Mouse (Mus musculus) midbrain, embryonic 10.5 days (tissue): Measurements from ENCODE around the gene Abcb1b. TPM values are rescaled to one million over a fixed set of nuclear protein-coding genes. Genes with fewer than 3 reads are reported as not detected.
"Not testable (repeated sequence)": the region's sequence is repeated elsewhere in the genome, so short reads cannot be mapped to it uniquely, and the experiment has no call there.

Experiments used
- DNase-seq: peaks from one replicate; pipeline ENCODE4 v3.0.0-alpha.2; 2017; ENCODE audit warnings: low spot score
- H3K27ac ChIP-seq: fragments of 300-500 bp; sonication (generic); replicated peaks from 2 replicates; pipeline ENCODE4 v1.5.1; 2016; ENCODE audit warnings: mild to moderate bottlenecking
- H3K27me3 ChIP-seq: fragments of 300-500 bp; sonication (generic); 2 replicates; pipeline ENCODE4 v1.6.1; 2016; ENCODE audit warnings: low read depth, mild to moderate bottlenecking; ENCODE audit not compliant: poor library complexity, severe bottlenecking
- H3K36me3 ChIP-seq: fragments of 300-500 bp; sonication (generic); 2 replicates; pipeline ENCODE4 v1.6.1; 2016; ENCODE audit warnings: mild to moderate bottlenecking, moderate library complexity
- H3K4me1 ChIP-seq: fragments of 300-500 bp; sonication (generic); 2 replicates; pipeline ENCODE4 v1.6.1; 2016
- H3K4me3 ChIP-seq: fragments of 300-500 bp; sonication (generic); 2 replicates; pipeline ENCODE4 v1.5.1; 2016; ENCODE audit warnings: mild to moderate bottlenecking, moderate library complexity
- H3K9me3 ChIP-seq: fragments of 300-500 bp; sonication (generic); replicated peaks from 2 replicates; pipeline ENCODE4 v1.6.1; 2016; ENCODE audit warnings: mild to moderate bottlenecking
- WGBS: fragments of 180-500 bp; shearing (Covaris S2); methylation state at CpG from one replicate; pipeline ENCODE4 v1.1.7; 2016; 5-methylcytosine and 5-hydroxymethylcytosine counted together
- polyA plus RNA-seq: library from polyadenylated mRNA; unstranded; fragments of >200 nt; fragmentation: Nextera tagmentation; extraction: Ambion mirVana; gene quantifications from 2 replicates; pipeline ENCODE4 v1.2.1, GENCODE M21; 2016

Gene Abcb1b
- polyA plus RNA-seq: 0.42 and 1.4 TPM in 2 replicates

DNA sequence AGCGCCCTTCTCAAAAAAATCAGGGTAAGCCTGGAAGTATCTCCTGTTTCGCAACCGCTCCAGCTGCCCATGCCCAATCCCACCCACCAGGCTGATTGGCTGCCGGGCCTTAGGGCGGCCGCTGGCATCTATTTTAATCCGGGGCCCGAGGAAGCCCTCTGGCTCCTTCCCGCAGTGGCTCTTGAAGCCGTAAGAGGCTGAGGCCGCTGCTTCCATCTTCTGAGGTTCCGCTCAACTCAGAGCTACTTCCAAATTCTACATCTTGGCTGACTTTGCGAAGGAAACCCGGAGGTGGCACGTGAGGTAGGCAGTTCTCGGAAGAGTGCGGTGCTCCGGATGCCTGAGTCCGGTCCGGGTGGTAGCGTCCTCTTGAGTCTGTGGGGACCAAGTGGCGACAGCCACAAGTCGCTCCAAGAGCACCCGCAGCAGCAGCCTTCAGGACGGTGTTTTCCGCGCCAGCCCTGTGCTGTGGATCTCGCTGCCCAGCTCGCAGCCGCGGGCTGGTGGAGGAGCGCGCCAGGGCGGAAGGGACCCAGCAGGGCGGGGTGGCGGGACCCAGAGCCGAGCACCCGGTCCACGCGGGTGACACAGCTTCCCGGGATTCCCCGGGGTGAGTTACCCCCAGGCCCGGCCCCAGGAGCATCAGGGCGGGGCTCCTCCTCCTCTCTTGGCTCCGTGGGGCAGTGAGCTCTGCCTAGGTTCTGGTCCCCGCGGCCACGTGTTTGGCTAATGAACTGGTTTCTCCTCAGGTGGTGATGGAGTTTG is at the start of gene Abcb1b:
Abcb1b (plus strand) TSS at position 161 of the 765 bp plus-strand sequence.
- H3K4me1 ChIP-seq: peaks cover 13% of the 10 kb centered on the region
- H3K4me3 ChIP-seq: peak within 1 kb of the TSS; percentile 64
- under 1% methylated on average over 48 of the region's 48 CpGs for WGBS
- peaks cover 14% of the 10 kb centered on the region for H3K27me3 ChIP-seq
- H3K9me3 ChIP-seq: no peaks in the 10 kb centered on the region
- DNase-seq: peak; percentile 66
- H3K36me3 ChIP-seq: no peaks in the 10 kb centered on the region
- peak within 1 kb of the TSS; percentile 55 for H3K27ac ChIP-seq

- Histone ChIP-seq H3K27me3 (no peaks in the 10 kb centered on the region), H3K27ac (no peak overlapping the region), H3K4me3 (no peak overlapping the region), H3K36me3 (no peaks in the 10 kb centered on the region), H3K4me1 (no peaks in the 10 kb centered on the region), H3K9me3 (no peaks in the 10 kb centered on the region)
- DNase-seq: no peak
- 63% methylated on average over 3 of the region's 3 CpGs for WGBS
Observed at GRCm38 (mm10) chr5:8772866-8773265, 25.1 kb upstream of the Abcb1b start.

GRCm38 (mm10) chr5:8778311-8778710 is 19.6 kb upstream of the Abcb1b start:
- Histone ChIP-seq H3K4me1 (no peaks in the 10 kb centered on the region), H3K27me3 (no peaks in the 10 kb centered on the region), H3K9me3 (no peaks in the 10 kb centered on the region), H3K4me3 (no peak overlapping the region), H3K27ac (no peak overlapping the region), H3K36me3 (no peaks in the 10 kb centered on the region)
- no peak for DNase-seq
- WGBS: 89% methylated on average over 2 of the region's 2 CpGs

DNA sequence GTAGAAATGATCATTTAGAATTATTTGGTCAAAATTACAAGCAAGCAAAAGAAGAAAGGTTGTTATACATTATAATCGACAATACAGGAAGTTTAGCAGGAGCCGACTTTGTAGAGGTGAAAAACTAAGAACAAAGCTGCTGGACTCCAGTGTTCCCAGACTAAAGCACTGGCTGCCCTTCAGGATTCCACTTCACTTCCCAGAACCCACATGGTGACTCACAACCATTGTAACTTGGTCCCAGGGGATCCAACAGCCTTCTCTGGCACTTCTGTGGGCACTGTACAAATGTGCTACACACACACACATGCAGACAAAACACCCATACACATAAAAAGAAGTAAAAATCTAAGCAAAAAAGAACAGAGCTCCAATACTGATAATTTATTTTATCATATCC is 19.2 kb upstream of the Abcb1b start:
- Histone ChIP-seq H3K4me1 (no peaks in the 10 kb centered on the region), H3K4me3 (no peak overlapping the region), H3K36me3 (no peaks in the 10 kb centered on the region), H3K27me3 (no peaks in the 10 kb centered on the region), H3K9me3 (no peaks in the 10 kb centered on the region), H3K27ac (no peak overlapping the region)
- no peak for DNase-seq
- 81% methylated on average over 2 of the region's 2 CpGs for WGBS

DNA sequence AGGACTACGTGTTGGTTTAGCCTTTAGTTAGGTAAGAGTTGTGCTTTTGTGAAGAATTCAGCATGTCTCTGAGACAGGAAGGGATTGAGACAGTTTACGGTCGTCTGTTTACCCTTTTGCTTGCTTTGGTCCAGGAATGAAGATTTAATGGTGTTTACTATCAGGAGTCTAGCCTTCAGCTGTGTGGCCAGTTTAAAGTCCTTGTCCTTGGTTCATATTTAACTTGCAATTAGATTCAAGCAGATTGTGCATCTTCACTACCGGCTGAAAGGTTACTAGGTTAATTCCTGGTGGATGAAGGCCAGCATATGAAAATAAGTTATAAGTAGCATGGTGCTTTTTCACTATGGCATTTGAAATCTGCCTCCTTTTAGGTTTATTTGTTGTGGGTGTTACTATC is 5.7 kb upstream of the Abcb1b start:
- Histone ChIP-seq H3K36me3 (no peaks in the 10 kb centered on the region), H3K27ac (no peak overlapping the region), H3K4me3 (no peak overlapping the region), H3K9me3 (no peaks in the 10 kb centered on the region), H3K4me1 (no peaks in the 10 kb centered on the region), H3K27me3 (peaks cover 9% of the 10 kb centered on the region)
- no peak for DNase-seq
- 80% methylated on average over 4 of the region's 4 CpGs for WGBS

GRCm38 (mm10) chr5:8798752-8799115 is 787 bp downstream of the Abcb1b start:
- 37% methylated on average over 10 of the region's 10 CpGs for WGBS
- peak overlapping the region; percentile 64 for H3K4me3 ChIP-seq
- no peak for DNase-seq

DNA sequence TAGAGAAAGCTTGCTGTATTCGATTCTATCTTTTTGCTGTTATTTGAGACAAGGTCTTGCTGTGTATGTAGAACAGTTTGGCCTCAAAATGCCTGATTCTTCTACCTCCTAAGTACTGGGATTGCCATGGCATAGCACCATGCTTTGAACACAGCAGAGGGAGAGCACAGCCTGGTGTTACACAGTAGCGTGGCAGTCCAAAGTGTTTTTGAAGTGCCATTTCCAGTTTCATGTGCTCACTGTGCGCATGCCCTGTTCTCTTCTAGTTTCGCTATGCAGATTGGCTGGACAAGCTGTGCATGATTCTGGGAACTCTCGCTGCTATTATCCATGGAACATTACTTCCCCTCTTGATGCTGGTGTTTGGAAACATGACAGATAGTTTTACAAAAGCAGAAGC is 7.8 kb downstream of the Abcb1b start:
- H3K27ac ChIP-seq: no peak overlapping the region
- H3K4me1 ChIP-seq: no peaks in the 10 kb centered on the region
- H3K4me3 ChIP-seq: no peak overlapping the region
- DNase-seq: no peak
- no peaks in the 10 kb centered on the region for H3K9me3 ChIP-seq
- H3K36me3 ChIP-seq: no peaks in the 10 kb centered on the region
- 94% methylated on average over 5 of the region's 5 CpGs for WGBS
- H3K27me3 ChIP-seq: no peaks in the 10 kb centered on the region

More at GRCm38 (mm10) chr5:8798752-8799115, 787 bp downstream of the Abcb1b start:
- Histone ChIP-seq H3K4me1 (peaks cover 13% of the 10 kb centered on the region), H3K27me3 (peaks cover 14% of the 10 kb centered on the region), H3K27ac (peak overlapping the region; percentile 55; the same call in 1 of the 2 replicates), H3K36me3 (no peaks in the 10 kb centered on the region), H3K9me3 (no peaks in the 10 kb centered on the region)

DNA sequence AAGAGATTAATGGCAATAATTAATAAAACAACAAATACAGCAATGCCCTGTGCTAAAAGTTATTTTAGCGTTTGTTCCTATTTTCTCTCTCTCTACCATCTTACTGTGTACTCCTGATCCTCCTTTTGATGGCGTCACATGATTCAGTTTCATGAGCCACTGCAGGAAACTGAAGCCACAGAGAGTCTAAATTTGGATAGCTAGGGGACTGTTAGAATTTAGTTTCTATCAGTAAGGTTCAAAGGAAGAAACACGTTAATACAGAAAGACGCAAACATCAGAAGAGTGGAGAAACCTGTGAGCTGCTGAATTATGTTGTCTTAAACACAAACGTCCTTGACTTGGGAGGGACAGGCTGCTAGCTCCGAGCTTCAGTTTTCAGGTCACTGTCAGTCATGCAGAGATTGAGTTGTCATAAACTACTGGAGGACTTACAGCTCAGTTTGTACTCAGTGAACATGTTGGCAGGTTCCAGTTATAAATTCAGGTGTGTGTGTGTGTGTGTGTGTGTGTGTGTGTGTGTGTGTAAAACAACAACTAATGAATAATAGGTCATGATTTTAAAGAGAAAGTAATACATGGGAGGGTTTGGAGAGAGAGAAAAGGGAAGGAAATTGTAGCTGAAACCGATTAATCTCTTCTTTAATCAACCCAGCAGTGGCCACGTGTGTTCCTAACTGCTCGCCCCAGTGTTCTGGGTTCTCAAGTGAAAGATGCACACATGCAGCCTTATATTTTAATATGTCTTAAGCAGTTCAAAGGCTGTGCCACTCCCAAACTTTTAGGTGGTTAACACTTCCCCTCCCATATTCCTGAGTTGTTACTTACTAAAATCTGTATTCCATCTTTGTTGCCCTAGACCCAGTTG is 9.4 kb downstream of the Abcb1b start:
- Histone ChIP-seq H3K4me1 (no peaks in the 10 kb centered on the region), H3K4me3 (no peak overlapping the region), H3K36me3 (no peaks in the 10 kb centered on the region), H3K9me3 (no peaks in the 10 kb centered on the region), H3K27me3 (no peaks in the 10 kb centered on the region), H3K27ac (no peak overlapping the region)
- WGBS: 89% methylated on average over 9 of the region's 9 CpGs
- DNase-seq: no peak

DNA sequence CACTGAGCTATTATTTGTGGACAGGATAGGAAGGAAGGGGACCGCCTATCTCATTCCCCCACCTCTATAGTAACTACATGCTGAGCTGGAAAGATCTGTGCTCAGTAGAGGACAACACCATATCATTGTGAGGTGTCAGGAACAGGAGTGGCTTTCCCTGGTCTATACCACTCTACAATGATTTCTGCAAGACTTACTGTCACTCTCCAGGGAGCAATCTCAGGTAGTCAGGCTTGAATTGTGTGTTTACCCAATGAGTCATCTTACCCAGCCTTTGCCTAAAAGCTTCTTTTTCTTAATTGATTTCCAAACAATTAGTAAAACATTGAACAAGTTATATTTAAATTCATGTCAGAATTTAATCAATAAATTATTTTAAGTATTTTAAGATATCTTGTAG is 15.9 kb downstream of the Abcb1b start:
- H3K9me3 ChIP-seq: no peaks in the 10 kb centered on the region
- H3K36me3 ChIP-seq: no peaks in the 10 kb centered on the region
- H3K27ac ChIP-seq: no peak overlapping the region
- H3K4me3 ChIP-seq: no peak overlapping the region
- DNase-seq: no peak
- no peaks in the 10 kb centered on the region for H3K27me3 ChIP-seq
- 67% methylated on average over 1 of the region's 1 CpGs for WGBS
- no peaks in the 10 kb centered on the region for H3K4me1 ChIP-seq

DNA sequence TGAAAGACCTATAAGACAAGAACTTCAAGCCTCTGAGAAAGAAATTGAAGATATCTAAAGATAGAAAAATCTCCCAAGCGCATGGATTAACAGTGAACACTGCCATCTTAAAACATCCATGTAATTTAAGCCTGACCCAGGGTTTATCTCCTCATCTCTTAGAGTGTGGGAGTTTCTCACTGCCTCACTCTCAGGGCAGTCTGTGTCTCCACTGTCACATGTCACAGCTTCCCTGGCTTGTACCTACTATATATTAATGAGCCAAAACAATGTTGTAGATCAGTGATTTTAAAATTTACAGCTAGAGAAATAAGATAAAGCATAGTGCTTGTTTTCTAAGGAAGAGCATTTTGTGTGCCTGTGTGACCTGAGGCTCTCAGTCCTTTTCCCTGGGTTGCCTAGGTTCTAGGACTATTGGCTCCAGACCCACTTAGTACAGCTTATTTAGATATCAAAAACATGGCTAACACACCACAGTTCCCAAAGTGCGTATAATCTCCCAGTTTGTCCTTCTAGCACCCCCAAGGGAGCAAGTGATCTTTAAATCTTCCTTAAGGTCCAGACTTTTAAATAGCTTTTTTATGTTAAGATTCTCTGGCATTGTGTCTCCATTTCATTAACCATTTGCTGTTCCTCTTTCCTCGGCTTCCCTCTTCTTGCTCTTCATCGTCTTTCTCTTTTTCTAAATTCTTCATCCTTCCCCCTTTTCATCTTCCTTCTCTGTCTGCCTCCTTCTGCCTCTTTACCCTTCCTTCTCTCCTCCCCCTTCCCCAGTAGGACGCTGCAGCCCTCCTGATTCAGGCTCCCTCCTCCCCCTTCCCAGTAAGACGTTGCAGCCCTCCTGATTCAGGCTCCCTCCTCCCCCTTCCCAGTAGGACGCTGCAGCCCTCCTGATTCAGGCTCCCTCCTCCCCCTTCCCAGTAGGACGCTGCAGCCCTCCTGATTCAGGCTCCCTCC is 22.0 kb downstream of the Abcb1b start:
- Histone ChIP-seq H3K4me1 (peaks cover 10% of the 10 kb centered on the region), H3K4me3 (peak overlapping the region; percentile 45), H3K27ac (peak overlapping the region; percentile 61), H3K27me3 (no peaks in the 10 kb centered on the region), H3K36me3 (no peaks in the 10 kb centered on the region), H3K9me3 (no peaks in the 10 kb centered on the region)
- 16% methylated on average over 8 of the region's 8 CpGs for WGBS
- DNase-seq: no peak

GRCm38 (mm10) chr5:8820592-8821104 is 22.7 kb downstream of the Abcb1b start:
- not testable (repeated sequence) for H3K36me3 ChIP-seq, H3K27ac ChIP-seq, DNase-seq, H3K4me3 ChIP-seq, H3K9me3 ChIP-seq, H3K27me3 ChIP-seq
- peaks cover 10% of the 10 kb centered on the region for H3K4me1 ChIP-seq
- WGBS: 0% methylated on average over 5 of the region's 6 CpGs
